Mouse (Mus musculus): ENCODE results near the gene Gm2a.

DNA sequence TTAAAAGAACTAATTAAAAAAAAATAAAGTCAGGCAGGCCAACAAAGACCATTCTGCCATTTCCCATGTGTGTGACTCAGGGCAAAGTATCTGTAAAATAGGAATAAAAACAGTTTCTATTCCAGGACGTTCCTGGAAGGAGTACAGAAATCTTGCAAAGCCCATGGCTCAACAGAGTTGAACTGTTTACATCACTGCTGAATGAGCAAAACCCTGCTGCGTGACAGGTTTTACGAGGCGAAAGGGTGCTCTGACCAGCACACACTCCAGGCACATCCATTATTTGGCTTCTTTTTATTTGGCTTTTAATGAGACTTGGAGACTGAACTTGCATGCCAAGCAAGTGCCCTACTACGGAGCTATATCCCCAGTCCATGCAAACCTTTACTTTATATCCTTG lies 46.1 kb downstream of the Gm2a start:
- TF ChIP-seq MAFK (IDR thresholded peaks at IDR 0.05; ENCODE audit: insufficient read depth, low read depth, low read length) (no peak), ZNF384 (IDR thresholded peaks at IDR 0.05; ENCODE audit: low read depth, low read length) (no peak)
